Mouse (Mus musculus) stomach, postnatal 0 days (tissue): ENCODE results near the gene Olfr1023.

Experiments
- CTCF ChIP-seq: IDR thresholded peaks from 2 replicates; pipeline ENCODE4 v1.5.1; 2016; ENCODE audit warnings: antibody characterized with exemption, low read depth, mild to moderate bottlenecking, moderate library complexity
- EP300 ChIP-seq: optimal IDR thresholded peaks from 2 replicates; pipeline ENCODE3; 2016; ENCODE audit warnings: antibody characterized with exemption

DNA sequence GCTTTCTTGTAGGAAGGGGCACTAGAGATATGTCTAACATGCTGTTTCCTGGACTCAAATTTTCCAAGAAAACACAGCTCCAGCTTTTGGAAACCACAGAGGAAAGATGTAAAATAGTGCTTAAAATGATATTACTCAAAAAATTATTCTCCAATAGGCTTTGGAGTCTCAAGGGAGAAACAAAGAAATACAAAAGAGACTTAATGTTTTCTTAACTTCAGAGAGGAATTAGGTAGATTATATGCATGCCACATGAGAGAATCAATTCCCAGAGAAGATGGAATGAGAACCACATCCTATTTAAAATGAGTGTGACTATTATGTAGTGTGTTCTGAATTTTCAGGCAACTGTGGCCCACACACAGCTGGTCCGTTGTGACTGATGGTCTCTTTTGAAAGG lies 38.7 kb upstream of the Olfr1023 start, which contains the start of gene Olfr1020:
- no peak for TF ChIP-seq CTCF
- no peak for TF ChIP-seq EP300
